ENCODE assay signal across 8 mouse cellular contexts in genomic region chr1:189727346-189727883, GRCm38 (mm10). TPM values are rescaled to one million over a fixed set of nuclear protein-coding genes. Genes with fewer than 3 reads are reported as not detected.
DNase-seq lines count a peak whose midpoint lies in the region; ATAC-seq and TF ChIP-seq lines count a peak whose summit lies in the region.

No protein-coding gene starts in this region.

- H3K27me3 ChIP-seq in forebrain, embryonic 10.5 days (ENCODE audit: poor library complexity, severe bottlenecking) = peaks cover 71% of the 10 kb centered on the region
- peaks cover 25% of the 10 kb centered on the region for H3K27me3 ChIP-seq in limb, embryonic 10.5 days (ENCODE audit: low read depth, poor library complexity, severe bottlenecking)
- H3K27me3 ChIP-seq in midbrain, embryonic 12.5 days = peaks cover 60% of the 10 kb centered on the region
- no peaks in the 10 kb centered on the region; the same call in 1 of the 2 replicates for H3K27me3 ChIP-seq in thymus, adult 2 months (ENCODE audit: control insufficient read depth, insufficient read depth, low read length)

- intact Hi-C loops in heart, postnatal 14 days (cut with DNase I) = loop anchor here (5.0 kb wide), 1 partner anchor 90 kb away; no protein-coding TSS in a partner anchor

- no peaks in the 10 kb centered on the region for H3K36me3 ChIP-seq in forebrain, embryonic 10.5 days (replicated peaks)
- no peaks in the 10 kb centered on the region for H3K36me3 ChIP-seq in limb, embryonic 10.5 days
- no peaks in the 10 kb centered on the region for H3K36me3 ChIP-seq in midbrain, embryonic 12.5 days
- no peaks in the 10 kb centered on the region for H3K36me3 ChIP-seq in thymus, adult 2 months (ENCODE audit: control insufficient read depth, insufficient read depth, low read length)

- under 1% methylated on average over 22 of the region's 22 CpGs for WGBS in forebrain, embryonic 10.5 days
- WGBS in limb, embryonic 10.5 days = 2% methylated on average over 22 of the region's 22 CpGs
- 1% methylated on average over 22 of the region's 22 CpGs for WGBS in midbrain, embryonic 12.5 days
- whole genome bisulfite sequencing in thymus, adult 2 months = 14% methylated on average over 22 of the region's 22 CpGs

- H3K27ac ChIP-seq in forebrain, embryonic 10.5 days = peak overlapping the region; percentile 91
- peak overlapping the region; percentile 92 for H3K27ac ChIP-seq in limb, embryonic 10.5 days
- peak overlapping the region; percentile 11; the same call in 1 of the 2 replicates for H3K27ac ChIP-seq in midbrain, embryonic 12.5 days (replicated peaks)
- peak overlapping the region; percentile 14; the same call in 1 of the 2 replicates for H3K27ac ChIP-seq in thymus, adult 2 months (ENCODE audit: control insufficient read depth, insufficient read depth, low read length)

- H3K9me3 ChIP-seq in forebrain, embryonic 10.5 days = peaks cover 3% of the 10 kb centered on the region; the same call in 1 of the 2 replicates
- H3K9me3 ChIP-seq in limb, embryonic 10.5 days (replicated peaks) = no peaks in the 10 kb centered on the region
- H3K9me3 ChIP-seq in midbrain, embryonic 12.5 days = no peaks in the 10 kb centered on the region

- peak overlapping the region; percentile 53; the same call in 1 of the 2 replicates for H3K9ac ChIP-seq in midbrain, embryonic 12.5 days (replicated peaks)

- TF ChIP-seq CTCF in thymus, adult 2 months (IDR thresholded peaks at IDR 0.05; ENCODE audit: borderline replicate concordance, control insufficient read depth, extremely low read depth, insufficient read depth, low read length, poor library complexity) = no peak

- H3K4me2 ChIP-seq in midbrain, embryonic 12.5 days (replicated peaks) = peak overlapping the region; percentile 93

- no peak for TF ChIP-seq POLR2A in thymus, adult 2 months (IDR thresholded peaks at IDR 0.05; ENCODE audit: control insufficient read depth, extremely low read depth, insufficient read depth, low read length, poor library complexity)

- ATAC-seq in frontal cortex, adult (ENCODE audit: low TSS enrichment) = peak; percentile 23; the same call in 1 of the 2 replicates
- ATAC-seq in midbrain, embryonic 12.5 days (ENCODE audit: low FRiP score, low read depth) = peak; percentile 52

- H3K4me1 ChIP-seq in forebrain, embryonic 10.5 days = peaks cover 63% of the 10 kb centered on the region
- peaks cover 58% of the 10 kb centered on the region for H3K4me1 ChIP-seq in limb, embryonic 10.5 days
- H3K4me1 ChIP-seq in midbrain, embryonic 12.5 days = peaks cover 25% of the 10 kb centered on the region
- peaks cover 27% of the 10 kb centered on the region for H3K4me1 ChIP-seq in thymus, adult 2 months (replicated peaks; ENCODE audit: control insufficient read depth, insufficient read depth, low read length)

- no peak for DNase-seq in frontal cortex, postnatal 14 days (ENCODE audit: low spot score in 2 of 2)
- DNase-seq in forebrain, embryonic 10.5 days (ENCODE audit: extremely low spot score, low spot score) = peak; percentile 55
- DNase-seq in heart, postnatal 14 days = peak; percentile 70 to 71
- DNase-seq in limb, embryonic 10.5 days (ENCODE audit: low spot score) = peak; percentile 76
- DNase-seq in thymus, adult 2 months = peak; percentile 22
- no peak for DNase-seq in layer of hippocampus, adult 8-10 months (ENCODE audit: low spot score in 2 of 2)

- H3K4me3 ChIP-seq in forebrain, embryonic 10.5 days = peak overlapping the region; percentile 88
- H3K4me3 ChIP-seq in limb, embryonic 10.5 days = peak overlapping the region; percentile 86
- H3K4me3 ChIP-seq in midbrain, embryonic 12.5 days = peak overlapping the region; percentile 55
- peak overlapping the region; percentile 91 for H3K4me3 ChIP-seq in thymus, adult 2 months (ENCODE audit: control insufficient read depth, insufficient read depth, low read length)

RNA-seq across cellular contexts. Expression of gene Ptpn14, which starts 0.7 kb away (rescaled TPM):
- polyA plus RNA-seq in forebrain, embryonic 10.5 days (2016; fragmentation: Nextera tagmentation; extraction: Ambion mirVana) = 4.9 and 5.6 TPM in 2 replicates
- 10 to 100 TPM; 32.1 to 33.1 TPM for total RNA-seq in heart, postnatal 14 days (2021)
- polyA plus RNA-seq in limb, embryonic 10.5 days (2016; fragmentation: Nextera tagmentation; extraction: Ambion mirVana) = 5.4 and 6.3 TPM in 2 replicates
- 4.0 and 4.3 TPM in 2 replicates for polyA plus RNA-seq in midbrain, embryonic 12.5 days (2016; fragmentation: Nextera tagmentation; extraction: Ambion mirVana)
- polyA plus RNA-seq in thymus, adult 2 months (2012; rRNA removed) = 17.8 and 19.5 TPM in 2 replicates
- total RNA-seq in layer of hippocampus, adult 8-10 months (2022) = 10 to 100 TPM; 11.1 to 16.1 (median 12.3) TPM

RNA-seq across cellular contexts. Expression of gene Cenpf, which starts 39.5 kb away (rescaled TPM):
- polyA plus RNA-seq in forebrain, embryonic 10.5 days (2016; fragmentation: Nextera tagmentation; extraction: Ambion mirVana) = 131 and 136 TPM in 2 replicates
- 10 to 100 TPM in 1 of 2 experiments, 1 to 10 TPM in 1; 7.6 to 11.0 TPM for total RNA-seq in heart, postnatal 14 days (2021)
- polyA plus RNA-seq in limb, embryonic 10.5 days (2016; fragmentation: Nextera tagmentation; extraction: Ambion mirVana) = 78.5 and 93.0 TPM in 2 replicates
- 125 and 128 TPM in 2 replicates for polyA plus RNA-seq in midbrain, embryonic 12.5 days (2016; fragmentation: Nextera tagmentation; extraction: Ambion mirVana)
- polyA plus RNA-seq in thymus, adult 2 months (2012; rRNA removed) = 10.3 and 10.8 TPM in 2 replicates
- 1 to 10 TPM in 1 of 4 experiments, under 1 TPM in 3; 0.33 to 1.5 (median 0.54) TPM for total RNA-seq in layer of hippocampus, adult 8-10 months (2022)

Comparison
In these comparisons a context has a peak if more than half of its experiments do, and no peak if none do; other contexts are left out.
1. DNase-seq: peak in forebrain, embryonic 10.5 days (single experiment), heart, postnatal 14 days (2 of 2), limb, embryonic 10.5 days (single experiment) and thymus, adult 2 months (single experiment); none in frontal cortex, postnatal 14 days (0 of 2) and layer of hippocampus, adult 8-10 months (0 of 2).
2. H3K27ac ChIP-seq: peak in every context shown above with its lines; median percentile 92 in limb, embryonic 10.5 days; 91 in forebrain, embryonic 10.5 days; 14 in thymus, adult 2 months; 11 in midbrain, embryonic 12.5 days.
3. Peak in every context shown above with its lines, with median percentiles within 50 percentile points of each other: H3K4me3 ChIP-seq.